Mouse (Mus musculus) fibroblast of lung, adult 2 months (primary cell): ENCODE data around the gene Avpr2.

Source experiments
- DNase-seq: peaks from one replicate; pipeline ENCODE4 v3.0.0-alpha.2; 2011; ENCODE audit warnings: low read depth

Gene Avpr2

DNA sequence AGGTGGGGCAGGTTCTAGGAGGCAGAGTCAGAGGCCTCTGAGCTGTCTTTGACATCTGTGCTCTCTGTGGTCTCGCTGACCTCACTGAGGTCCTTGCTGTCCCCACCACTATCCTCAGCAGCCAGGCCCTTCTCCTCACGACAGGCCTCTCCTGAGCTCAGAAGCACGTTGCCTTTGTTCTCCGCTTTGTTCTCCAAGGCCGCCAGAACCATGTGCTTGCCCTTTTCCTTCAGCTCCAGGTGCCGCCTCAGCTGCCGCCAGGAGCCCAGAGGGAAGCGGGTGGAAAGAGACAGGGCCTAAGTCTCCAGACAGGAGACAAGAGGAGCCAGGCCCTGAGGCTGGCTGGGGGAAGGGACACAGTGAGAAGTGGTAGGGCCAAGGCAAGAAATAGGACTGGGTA, 25.0 kb downstream of the Avpr2 start:
- no peak for DNase-seq

DNA sequence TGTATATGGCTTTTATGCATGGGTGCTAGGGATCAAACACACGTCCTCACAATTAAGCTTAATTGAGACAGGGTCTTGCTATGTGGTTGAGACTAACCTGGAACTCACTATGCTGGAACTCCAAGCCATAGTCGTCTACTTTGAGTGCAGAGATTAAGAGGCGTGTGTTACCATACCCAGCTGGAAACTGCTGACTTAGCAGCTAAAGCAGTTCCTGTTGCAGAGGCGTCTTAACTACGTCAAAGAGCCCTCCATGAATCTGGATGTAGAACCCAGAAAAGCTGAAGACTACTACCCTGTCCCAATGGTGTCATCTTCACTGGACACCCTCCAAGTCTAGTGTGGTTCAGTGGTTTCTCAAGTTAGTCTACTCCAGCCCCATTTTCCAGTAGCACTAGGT, 26.7 kb downstream of the Avpr2 start:
- DNase-seq = no peak

DNA sequence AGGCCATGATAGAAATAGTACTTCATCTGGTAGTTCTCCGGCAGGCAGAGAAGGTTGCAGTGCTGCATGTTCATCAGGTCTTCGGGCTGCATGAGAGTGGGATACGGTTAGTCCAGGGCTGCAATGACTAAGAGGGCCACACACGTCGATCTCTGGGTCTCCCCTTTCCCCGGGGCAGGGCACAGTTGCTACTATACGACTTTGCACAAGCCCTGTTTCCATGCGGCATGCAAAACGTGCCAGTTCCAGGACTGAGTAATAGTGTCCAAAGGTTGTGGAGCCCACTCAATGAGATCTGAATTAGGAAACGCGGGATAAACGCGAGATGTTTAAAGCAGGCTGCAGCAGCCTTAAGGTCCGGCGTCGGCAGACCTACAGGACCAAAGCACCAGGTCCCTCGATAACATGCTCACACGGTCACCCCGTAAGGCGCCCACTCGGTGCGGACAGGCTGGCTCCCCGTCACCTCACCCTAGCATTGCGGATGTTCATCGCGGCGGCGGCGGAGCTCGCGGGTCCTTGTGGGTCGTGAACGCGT, 29.5 kb downstream of the Avpr2 start:
- no peak for DNase-seq

DNA sequence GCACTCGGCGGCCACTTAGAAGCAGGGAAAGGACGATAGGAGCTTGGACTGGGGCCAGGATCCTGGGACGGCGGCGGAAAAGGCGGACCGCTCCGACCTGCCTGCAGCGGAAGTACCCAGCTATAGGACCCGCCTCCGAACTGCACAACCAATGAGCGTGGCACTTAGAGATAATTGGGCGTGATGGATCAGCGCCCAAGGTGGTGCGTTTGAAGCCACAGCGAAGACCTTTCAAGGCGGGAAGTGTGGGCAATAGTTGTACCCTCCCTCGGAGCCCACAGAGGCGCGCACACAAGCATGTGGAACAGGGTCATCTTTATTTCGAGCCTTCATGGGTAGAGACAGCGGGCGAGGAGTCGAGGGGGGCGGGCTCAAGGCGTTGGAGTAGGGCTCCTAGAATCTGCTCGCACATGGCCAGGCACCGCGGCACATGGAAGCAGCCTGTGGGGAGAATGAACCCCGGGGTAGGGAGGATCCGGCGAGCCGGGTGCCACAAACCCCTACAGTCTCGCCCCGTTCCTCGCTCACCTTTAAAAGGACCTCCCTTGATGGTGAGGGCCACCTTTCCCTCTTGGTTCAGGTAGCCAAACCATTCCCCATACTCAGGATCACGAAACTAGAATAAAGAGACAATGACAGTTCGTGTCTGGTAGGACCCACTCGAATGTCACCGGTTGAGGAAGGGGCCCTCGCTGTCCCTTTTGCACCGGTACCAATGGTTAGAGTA, 30.1 kb downstream of the Avpr2 start, which contains the start of the genes Arhgap4 and Naa10:
TSS of gene Arhgap4 (minus strand) at position 48 of the 727 bp plus-strand sequence.
TSS of gene Naa10 (minus strand) at position 122 of the 727 bp plus-strand sequence.
- peak; percentile 59 for DNase-seq

DNA sequence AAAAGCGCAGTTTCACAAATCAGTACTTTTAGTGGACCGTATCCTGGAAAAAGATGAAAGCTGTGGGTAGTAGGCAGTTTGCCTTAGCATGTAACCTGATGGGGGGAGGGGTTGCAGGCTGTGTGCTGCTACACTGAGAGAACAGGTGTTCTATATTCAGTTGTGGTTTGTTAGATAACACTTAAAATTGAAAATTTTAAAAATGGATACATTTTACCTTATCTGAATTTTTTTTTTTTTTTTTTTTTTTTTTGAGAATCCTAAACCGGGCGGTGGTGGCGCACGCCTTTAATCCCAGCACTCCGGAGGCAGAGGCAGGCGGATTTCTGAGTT, 30.6 kb downstream of the Avpr2 start:
- no peak for DNase-seq

DNA sequence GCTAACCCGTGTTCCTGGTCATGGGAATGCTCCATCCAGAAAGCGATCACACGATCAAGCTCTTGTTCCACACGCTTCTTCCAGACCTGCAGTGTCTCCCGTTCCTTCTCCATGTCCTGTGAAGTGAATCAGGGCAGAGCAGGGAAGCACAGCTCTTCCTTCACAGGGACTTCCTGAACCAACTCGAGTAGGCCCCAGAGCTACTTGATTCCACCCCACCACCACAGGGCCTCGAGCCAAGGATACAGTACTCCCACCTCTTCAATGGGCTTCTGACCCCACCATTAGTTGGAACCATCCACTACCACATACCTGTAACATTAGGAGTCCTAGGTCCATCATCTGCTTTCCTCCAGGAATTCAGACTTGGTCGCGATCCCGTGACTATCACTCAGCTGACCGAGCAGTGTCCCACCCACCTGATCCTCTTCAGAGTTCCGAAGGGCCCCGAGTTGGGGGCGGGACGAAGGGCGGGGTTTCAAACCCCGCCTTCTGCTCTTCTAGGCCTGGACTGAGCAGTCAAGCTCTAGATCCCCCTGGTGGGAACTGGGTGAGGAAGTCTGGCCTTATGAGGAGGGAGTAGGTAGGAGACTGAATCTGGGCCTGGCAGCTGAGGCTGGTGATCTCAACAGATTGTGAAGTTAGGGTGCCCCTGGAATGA, 38.6 kb downstream of the Avpr2 start, which contains the start of gene Renbp:
TSS of gene Renbp (minus strand) at position 449 of the 661 bp plus-strand sequence.
- peak; percentile 66 for DNase-seq

DNA sequence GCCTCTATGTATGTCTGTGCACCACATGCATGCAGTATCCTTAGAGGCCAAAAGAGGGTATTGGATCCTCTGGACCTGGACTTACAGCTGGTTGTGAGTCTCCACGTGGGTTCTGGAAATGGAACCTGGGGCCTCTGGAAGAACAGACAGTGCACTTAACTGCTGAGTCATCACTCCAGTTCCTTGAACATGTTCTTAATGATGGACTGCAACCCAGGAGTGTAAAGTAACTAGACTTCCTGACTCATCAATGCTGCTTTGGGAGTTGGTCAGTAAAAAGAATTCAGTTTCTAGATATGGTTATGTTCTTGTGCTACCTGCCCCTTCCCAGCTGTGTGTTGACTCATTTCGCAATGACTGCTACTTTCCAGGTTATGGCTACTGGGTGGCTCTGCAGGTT, 40.0 kb downstream of the Avpr2 start:
- DNase-seq = no peak

DNA sequence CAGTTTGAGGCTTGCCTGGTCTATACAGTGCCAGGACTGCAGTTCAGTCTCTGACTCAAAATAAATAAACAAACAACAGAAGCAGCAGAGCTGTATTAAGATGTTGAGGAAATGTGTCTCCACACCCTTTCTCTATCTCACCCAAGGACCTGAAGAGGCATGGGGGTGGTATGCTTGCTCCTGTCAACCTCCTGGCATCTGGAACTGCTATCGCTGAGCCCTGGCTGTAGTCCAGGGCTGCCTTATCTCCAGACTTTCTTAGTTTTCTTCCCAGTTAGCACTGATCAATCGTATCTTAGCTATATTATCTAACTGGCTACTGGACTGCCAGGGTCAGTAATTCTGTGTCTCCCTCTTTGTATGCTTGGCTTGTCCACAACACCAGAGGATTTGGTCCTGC, 50.0 kb downstream of the Avpr2 start:
- no peak for DNase-seq

DNA sequence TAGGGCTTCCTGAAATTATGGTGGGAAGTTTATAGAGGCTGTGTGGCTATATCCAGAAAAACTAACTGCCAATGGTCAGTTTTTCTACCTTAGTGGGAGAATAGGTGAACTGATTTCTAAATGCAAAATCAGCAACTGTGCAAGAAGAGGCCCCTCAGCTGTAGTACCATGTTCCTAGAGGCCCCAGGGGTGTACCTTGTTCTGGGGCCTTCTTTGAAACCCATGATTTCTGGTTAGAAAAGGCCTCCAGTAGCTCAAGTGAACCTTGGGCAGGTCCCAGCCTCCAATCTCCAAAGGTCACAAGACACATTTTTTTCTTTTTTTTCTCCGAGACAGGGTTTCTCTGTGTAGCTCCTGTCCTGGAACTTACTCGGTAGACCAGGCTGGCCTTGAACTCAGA, 50.4 kb downstream of the Avpr2 start:
- no peak for DNase-seq
